Mouse (Mus musculus) heart, embryonic 11.5 days (tissue): Measurements from ENCODE around the gene Atf4. TPM values are rescaled to one million over a fixed set of nuclear protein-coding genes. Genes with fewer than 3 reads are reported as not detected.
A peak's percentile ranks its signal among the peaks of the same experiment; 100 is the strongest.

Experiments used
- ATAC-seq: fragments of 200-750 bp; cut with Nextera tagmentation; replicated peaks from 2 replicates; pipeline ENCODE4 v1.8.0; 2017; ENCODE audit warnings: moderate library complexity; ENCODE audit not compliant: insufficient number of reproducible peaks, low FRiP score, low TSS enrichment
- H3K27ac ChIP-seq: fragments of 300-500 bp; sonication (generic); 2 replicates; pipeline ENCODE4 v1.5.1; 2014; ENCODE audit warnings: mild to moderate bottlenecking, low read depth, low read length
- H3K27me3 ChIP-seq: fragments of 300-500 bp; sonication (generic); 2 replicates; pipeline ENCODE4 v1.6.1; 2014; ENCODE audit warnings: mild to moderate bottlenecking, low read length, mixed read lengths; ENCODE audit not compliant: control insufficient read depth, insufficient read depth
- H3K36me3 ChIP-seq: fragments of 300-500 bp; sonication (generic); 2 replicates; pipeline ENCODE4 v1.6.1; 2014; ENCODE audit warnings: mild to moderate bottlenecking, low read length, moderate library complexity, mixed read lengths; ENCODE audit not compliant: control insufficient read depth, insufficient read depth
- H3K4me1 ChIP-seq: fragments of 300-500 bp; sonication (generic); 2 replicates; pipeline ENCODE4 v1.6.1; 2014; ENCODE audit warnings: low read length; ENCODE audit not compliant: control insufficient read depth, insufficient read depth
- H3K4me2 ChIP-seq: fragments of 300-500 bp; sonication (generic); 2 replicates; pipeline ENCODE4 v1.6.1; 2014; ENCODE audit warnings: mild to moderate bottlenecking, moderate library complexity
- H3K4me3 ChIP-seq: fragments of 300-500 bp; sonication (generic); 2 replicates; pipeline ENCODE4 v1.5.1; 2014; ENCODE audit warnings: low read depth, low read length
- H3K9ac ChIP-seq: fragments of 300-500 bp; sonication (generic); 2 replicates; pipeline ENCODE4 v1.6.1; 2014; ENCODE audit warnings: mild to moderate bottlenecking, low read depth, low read length, moderate library complexity
- H3K9me3 ChIP-seq: fragments of 300-500 bp; sonication (generic); replicated peaks from 2 replicates; pipeline ENCODE4 v1.6.1; 2016; ENCODE audit warnings: low read length; ENCODE audit not compliant: control insufficient read depth
- WGBS: fragments of 180-500 bp; shearing (Covaris S2); extraction: QIAGEN DNeasy Blood & Tissue Kit; methylation state at CpG from one replicate; pipeline ENCODE4 v1.1.7; 2014; ENCODE audit not compliant: insufficient replicate concordance; 5-methylcytosine and 5-hydroxymethylcytosine counted together
- polyA plus RNA-seq: library from polyadenylated mRNA; unstranded; fragments of >200 nt; fragmentation: Nextera tagmentation; extraction: Ambion mirVana; gene quantifications from 2 replicates; pipeline ENCODE4 v1.2.1, GENCODE M21; 2014

Gene Atf4
- polyA plus RNA-seq, 1 experiment from 2014 or later: 94.4 TPM

DNA sequence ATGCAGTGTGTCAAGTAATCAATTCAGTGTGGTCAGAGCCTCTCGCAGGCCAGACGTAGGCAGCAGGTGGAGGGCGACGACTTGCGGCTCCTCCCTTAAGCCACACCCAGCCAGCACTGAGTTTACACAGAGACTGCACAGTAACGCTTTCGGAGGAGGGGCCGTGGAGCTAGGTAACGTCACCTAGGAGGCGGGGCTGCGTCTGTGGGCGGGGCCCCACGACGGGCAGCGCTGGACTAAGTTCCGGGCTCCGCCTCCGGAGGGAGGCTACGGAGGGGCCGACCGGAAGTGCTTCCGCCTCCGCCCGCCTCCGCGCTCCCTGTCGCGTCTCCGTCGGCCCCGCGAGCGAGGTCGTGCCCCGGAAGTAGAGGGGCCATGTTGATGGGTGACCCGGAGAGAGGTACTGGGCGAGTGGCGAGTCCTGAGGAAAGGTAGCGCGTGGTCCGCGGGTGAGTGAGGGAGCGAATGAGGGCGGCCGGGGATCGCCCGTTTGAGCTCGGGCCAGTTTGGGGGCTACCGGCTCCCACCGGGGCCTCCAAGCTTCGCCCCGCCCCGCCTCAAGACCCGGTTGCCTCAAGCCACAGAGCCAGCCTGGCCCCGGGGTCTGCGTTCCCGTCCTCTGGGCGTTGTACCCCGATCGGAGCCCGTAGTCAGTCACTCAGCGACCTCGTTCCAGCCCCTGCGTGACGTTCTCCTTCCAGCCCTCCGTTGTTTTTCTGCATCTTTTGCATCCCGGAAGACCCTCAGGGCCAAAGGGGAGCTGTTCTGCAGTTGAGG, 21.1 kb upstream of the Atf4 start, which contains the start of gene Mief1:
Mief1 (plus strand) TSS at position 286 of the 777 bp plus-strand sequence.
- H3K4me2 ChIP-seq: peak within 1 kb of the TSS; percentile 68
- ATAC-seq: peak; percentile 97
- H3K4me3 ChIP-seq: peak within 1 kb of the TSS; percentile 96
- H3K27ac ChIP-seq: peak within 1 kb of the TSS; percentile 82
- H3K9me3 ChIP-seq: no peaks in the 10 kb centered on the region
- peak within 1 kb of the TSS; percentile 94 for H3K9ac ChIP-seq
- WGBS: under 1% methylated on average over 66 of the region's 67 CpGs
- H3K36me3 ChIP-seq: peaks cover 14% of the 10 kb centered on the region
- no peaks in the 10 kb centered on the region for H3K27me3 ChIP-seq
- peaks cover 9% of the 10 kb centered on the region for H3K4me1 ChIP-seq

GRCm38 (mm10) chr15:80235535-80235934, 19.4 kb upstream of the Atf4 start, which contains the start of gene AC140267.1:
Gene AC140267.1, plus strand, starts transcription at chr15:80235835.
- Histone ChIP-seq H3K27me3 (no peaks in the 10 kb centered on the region), H3K27ac (peak within 1 kb of the TSS; percentile 82), H3K36me3 (peaks cover 16% of the 10 kb centered on the region), H3K9ac (peak within 1 kb of the TSS; percentile 94), H3K4me2 (peak within 1 kb of the TSS; percentile 68), H3K4me3 (peak within 1 kb of the TSS; percentile 96), H3K4me1 (peaks cover 9% of the 10 kb centered on the region), H3K9me3 (no peaks in the 10 kb centered on the region)
- no peak for ATAC-seq
- WGBS: 82% methylated on average over 9 of the region's 9 CpGs

DNA sequence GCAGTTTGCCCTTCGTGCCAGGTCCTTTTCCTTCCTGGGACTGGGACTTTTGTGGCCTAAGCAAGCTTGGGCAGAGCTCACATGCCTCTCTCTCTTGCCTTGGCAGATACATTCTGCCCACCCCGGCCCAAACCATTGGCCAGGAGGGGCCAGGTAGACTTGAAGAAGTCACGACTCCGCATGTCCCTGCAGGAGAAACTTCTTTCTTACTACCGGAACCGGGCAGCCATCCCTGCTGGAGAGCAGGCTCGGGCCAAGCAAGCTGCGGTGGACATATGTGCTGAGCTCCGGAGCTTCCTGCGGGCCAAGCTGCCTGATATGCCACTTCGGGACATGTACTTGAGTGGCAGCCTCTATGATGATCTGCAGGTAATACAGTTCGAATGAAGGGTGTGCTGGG, 6.8 kb upstream of the Atf4 start:
- peaks cover 36% of the 10 kb centered on the region for H3K36me3 ChIP-seq
- H3K9me3 ChIP-seq: no peaks in the 10 kb centered on the region
- no peak overlapping the region for H3K4me2 ChIP-seq
- no peak overlapping the region for H3K27ac ChIP-seq
- H3K4me1 ChIP-seq: peaks cover 25% of the 10 kb centered on the region
- no peak for ATAC-seq
- no peaks in the 10 kb centered on the region for H3K27me3 ChIP-seq
- no peak overlapping the region for H3K4me3 ChIP-seq
- no peak overlapping the region for H3K9ac ChIP-seq
- WGBS: 94% methylated on average over 12 of the region's 12 CpGs

GRCm38 (mm10) chr15:80248596-80248995, 6.4 kb upstream of the Atf4 start:
- WGBS: 86% methylated on average over 1 of the region's 1 CpGs

GRCm38 (mm10) chr15:80249672-80250071, 5.3 kb upstream of the Atf4 start:
- H3K4me2 ChIP-seq: no peak overlapping the region
- H3K27me3 ChIP-seq: no peaks in the 10 kb centered on the region
- peaks cover 31% of the 10 kb centered on the region for H3K4me1 ChIP-seq
- H3K4me3 ChIP-seq: no peak overlapping the region
- WGBS: 95% methylated on average over 10 of the region's 10 CpGs
- ATAC-seq: no peak
- peak overlapping the region; percentile 71; the same call in 1 of the 2 replicates for H3K27ac ChIP-seq
- peaks cover 34% of the 10 kb centered on the region for H3K36me3 ChIP-seq
- H3K9me3 ChIP-seq: no peaks in the 10 kb centered on the region
- no peak overlapping the region for H3K9ac ChIP-seq

More at GRCm38 (mm10) chr15:80248596-80248995, 6.4 kb upstream of the Atf4 start:
- H3K4me1 ChIP-seq: peaks cover 25% of the 10 kb centered on the region
- H3K4me2 ChIP-seq: no peak overlapping the region
- no peak for ATAC-seq
- no peaks in the 10 kb centered on the region for H3K27me3 ChIP-seq
- H3K9ac ChIP-seq: no peak overlapping the region
- H3K9me3 ChIP-seq: no peaks in the 10 kb centered on the region
- H3K36me3 ChIP-seq: peaks cover 36% of the 10 kb centered on the region
- H3K4me3 ChIP-seq: no peak overlapping the region
- no peak overlapping the region for H3K27ac ChIP-seq

DNA sequence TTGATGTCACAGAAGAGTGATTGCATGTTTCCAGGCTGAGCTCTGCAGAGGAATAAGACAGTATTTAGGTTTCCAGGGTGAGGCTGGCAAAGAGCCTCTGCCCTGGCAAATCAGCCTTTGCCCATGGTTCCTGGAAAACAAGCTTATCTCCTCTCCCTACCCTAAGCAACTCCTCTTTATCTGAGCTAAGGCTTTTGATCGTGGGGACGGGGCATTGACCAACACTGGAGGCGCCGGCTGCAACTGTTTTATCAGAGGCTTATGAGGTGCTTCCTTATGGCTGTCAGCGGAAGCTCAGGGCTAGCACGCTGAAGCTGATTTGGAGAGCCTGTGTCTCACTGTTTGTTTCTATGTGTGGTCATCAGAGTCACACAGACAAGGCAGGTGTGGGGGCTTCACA, 4.4 kb upstream of the Atf4 start:
- H3K27me3 ChIP-seq: no peaks in the 10 kb centered on the region
- peak overlapping the region; percentile 56 for H3K9ac ChIP-seq
- 20% methylated on average over 6 of the region's 6 CpGs for WGBS

GRCm38 (mm10) chr15:80253530-80253929, 1.5 kb upstream of the Atf4 start:
- no peak for ATAC-seq
- H3K27ac ChIP-seq: peak overlapping the region; percentile 99
- 35% methylated on average over 2 of the region's 2 CpGs for WGBS
- H3K4me1 ChIP-seq: peaks cover 44% of the 10 kb centered on the region
- H3K4me2 ChIP-seq: peak overlapping the region; percentile 84; the same call in 1 of the 2 replicates
- no peaks in the 10 kb centered on the region for H3K9me3 ChIP-seq
- H3K4me3 ChIP-seq: no peak overlapping the region
- H3K36me3 ChIP-seq: peaks cover 28% of the 10 kb centered on the region
- H3K9ac ChIP-seq: 0 out of 2 replicates have a peak overlapping the region, but pooled peaks have one; percentile 40
- H3K27me3 ChIP-seq: no peaks in the 10 kb centered on the region

More for the DNA sequence above, 4.4 kb upstream of the Atf4 start:
- peaks cover 31% of the 10 kb centered on the region for H3K36me3 ChIP-seq
- H3K9me3 ChIP-seq: no peaks in the 10 kb centered on the region
- H3K27ac ChIP-seq: peak overlapping the region; percentile 88
- H3K4me1 ChIP-seq: peaks cover 31% of the 10 kb centered on the region
- H3K4me2 ChIP-seq: peak overlapping the region; percentile 43
- ATAC-seq: no peak
- 0 out of 2 replicates have a peak overlapping the region, but pooled peaks have one; percentile 3 for H3K4me3 ChIP-seq

GRCm38 (mm10) chr15:80254207-80254606, 777 bp upstream of the Atf4 start:
- 40% methylated on average over 6 of the region's 6 CpGs for WGBS
- peaks cover 46% of the 10 kb centered on the region for H3K4me1 ChIP-seq
- peaks cover 21% of the 10 kb centered on the region for H3K36me3 ChIP-seq
- peak overlapping the region; percentile 100 for H3K9ac ChIP-seq
- no peaks in the 10 kb centered on the region for H3K9me3 ChIP-seq
- H3K4me3 ChIP-seq: peak overlapping the region; percentile 98
- H3K27ac ChIP-seq: peak overlapping the region; percentile 99
- ATAC-seq: no peak
- no peaks in the 10 kb centered on the region for H3K27me3 ChIP-seq
- H3K4me2 ChIP-seq: peak overlapping the region; percentile 84
